Mouse (Mus musculus) E14TG2a.4 (cell line): Measurements from ENCODE around the gene Olfr601.

Source experiments
- CTCF ChIP-seq: conservative IDR thresholded peaks from 2 replicates; pipeline ENCODE4 v1.5.1; 2014; ENCODE audit warnings: low read length
- POU5F1 ChIP-seq: IDR thresholded peaks from 2 replicates; pipeline ENCODE4 v1.6.1; 2014; ENCODE audit warnings: low read length, borderline replicate concordance

DNA sequence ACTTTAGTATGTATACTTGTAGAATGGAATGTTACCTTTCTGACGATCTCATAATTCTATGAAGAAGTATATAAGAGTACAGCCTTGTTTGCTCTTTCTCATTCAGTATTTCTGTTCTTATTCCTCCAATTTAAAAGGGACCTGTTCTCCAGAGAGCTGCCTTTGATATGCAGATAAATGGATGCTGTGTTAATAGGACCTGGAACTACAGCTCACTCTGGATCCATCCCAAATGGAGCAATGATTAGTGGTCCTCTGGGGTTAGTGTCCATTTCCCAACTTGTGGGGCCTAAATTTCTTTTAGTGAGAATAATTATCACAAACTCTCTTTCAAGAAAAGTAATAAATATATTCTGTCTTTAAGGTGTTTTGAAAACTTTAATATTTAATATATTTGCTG is at the start of gene Olfr601:
- TF ChIP-seq CTCF (no peak), POU5F1 (no peak)
